Mouse (Mus musculus) adrenal gland, postnatal 10 days (tissue): ENCODE data around the gene Sdccag8. TPM values are rescaled to one million over a fixed set of nuclear protein-coding genes. Genes with fewer than 3 reads are reported as not detected.
"Not testable (repeated sequence)": the region's sequence is repeated elsewhere in the genome, so short reads cannot be mapped to it uniquely, and the experiment has no call there.

Experiments used
- DNase-seq: peaks from one replicate; pipeline ENCODE4 v3.0.0; 2021; ENCODE audit warnings: mixed read lengths
- total RNA-seq, 2 experiments: library from RNA; stranded (reverse); gene quantifications; 2 replicates each; pipeline ENCODE4 v1.2.3; 2021

Gene Sdccag8
- total RNA-seq, 2 experiments from 2014 or later, result 6.6 to 10.7 TPM

GRCm38 (mm10) chr1:176879005-176879404, 64.5 kb downstream of the Sdccag8 start:
- no peak for DNase-seq

GRCm38 (mm10) chr1:176879614-176880013, 65.2 kb downstream of the Sdccag8 start:
- DNase-seq, result no peak

GRCm38 (mm10) chr1:176880101-176880500, 65.6 kb downstream of the Sdccag8 start:
- no peak for DNase-seq

GRCm38 (mm10) chr1:176880943-176881342, 66.5 kb downstream of the Sdccag8 start:
- no peak for DNase-seq

- no peak for DNase-seq
Measured at GRCm38 (mm10) chr1:176885207-176885933, 70.9 kb downstream of the Sdccag8 start.

- DNase-seq, result no peak
Measured at GRCm38 (mm10) chr1:176886002-176886401, 71.5 kb downstream of the Sdccag8 start.

GRCm38 (mm10) chr1:176903741-176904140, 89.3 kb downstream of the Sdccag8 start:
- no peak for DNase-seq

- DNase-seq, result peak; percentile 29
Measured at GRCm38 (mm10) chr1:176915946-176916345, 101.5 kb downstream of the Sdccag8 start.

GRCm38 (mm10) chr1:176919486-176919885, 105.0 kb downstream of the Sdccag8 start:
- no peak for DNase-seq

- DNase-seq, result no peak
Measured at GRCm38 (mm10) chr1:176922842-176923241, 108.4 kb downstream of the Sdccag8 start.

GRCm38 (mm10) chr1:176926009-176926408, 111.5 kb downstream of the Sdccag8 start:
- DNase-seq, result no peak

GRCm38 (mm10) chr1:176927312-176927711, 112.9 kb downstream of the Sdccag8 start:
- no peak for DNase-seq

GRCm38 (mm10) chr1:176929710-176930109, 115.2 kb downstream of the Sdccag8 start:
- no peak for DNase-seq

GRCm38 (mm10) chr1:176930574-176930973, 116.1 kb downstream of the Sdccag8 start:
- DNase-seq, result no peak

GRCm38 (mm10) chr1:176930981-176931500, 116.6 kb downstream of the Sdccag8 start:
- no peak for DNase-seq

GRCm38 (mm10) chr1:176931511-176931910, 117.1 kb downstream of the Sdccag8 start:
- no peak for DNase-seq

GRCm38 (mm10) chr1:176932320-176932950, 118.0 kb downstream of the Sdccag8 start:
- no peak for DNase-seq

GRCm38 (mm10) chr1:176933319-176933718, 118.9 kb downstream of the Sdccag8 start:
- no peak for DNase-seq

GRCm38 (mm10) chr1:176934043-176934762, 119.7 kb downstream of the Sdccag8 start:
- DNase-seq, result peak; percentile 25

GRCm38 (mm10) chr1:176939901-176940341, 125.5 kb downstream of the Sdccag8 start:
- DNase-seq, result no peak

- DNase-seq, result not testable (repeated sequence)
Measured at GRCm38 (mm10) chr1:176941286-176941990, 127.0 kb downstream of the Sdccag8 start.

GRCm38 (mm10) chr1:176943126-176943525, 128.7 kb downstream of the Sdccag8 start:
- DNase-seq, result peak; percentile 10
